Mouse (Mus musculus) gastrocnemius, adult 18-20 months (tissue): ENCODE measurements around the gene Wnt7a. TPM values are rescaled to one million over a fixed set of nuclear protein-coding genes. Genes with fewer than 3 reads are reported as not detected.

ENCODE experiments used
- DNase-seq: peaks from one replicate; pipeline ENCODE4 v3.0.0; 2021; ENCODE audit warnings: low spot score
- total RNA-seq, 2 experiments: library from RNA; stranded (reverse); gene quantifications; 2 replicates each; pipeline ENCODE4 v1.2.3; 2021

Wnt7a gene
- total RNA-seq, 2 experiments from 2014 or later, result not detected

GRCm38 (mm10) chr6:91384415-91384814 lies 26.7 kb downstream of the Wnt7a start:
- DNase-seq, result no peak

GRCm38 (mm10) chr6:91383871-91384270 lies 27.3 kb downstream of the Wnt7a start:
- DNase-seq, result no peak

- DNase-seq, result no peak
These were observed 27.9 kb downstream of the Wnt7a start for GRCm38 (mm10) chr6:91383303-91383702.

- no peak for DNase-seq
These were observed 31.3 kb downstream of the Wnt7a start for GRCm38 (mm10) chr6:91379871-91380270.

- DNase-seq, result no peak
These were observed 31.9 kb downstream of the Wnt7a start for GRCm38 (mm10) chr6:91379266-91379665.

DNA sequence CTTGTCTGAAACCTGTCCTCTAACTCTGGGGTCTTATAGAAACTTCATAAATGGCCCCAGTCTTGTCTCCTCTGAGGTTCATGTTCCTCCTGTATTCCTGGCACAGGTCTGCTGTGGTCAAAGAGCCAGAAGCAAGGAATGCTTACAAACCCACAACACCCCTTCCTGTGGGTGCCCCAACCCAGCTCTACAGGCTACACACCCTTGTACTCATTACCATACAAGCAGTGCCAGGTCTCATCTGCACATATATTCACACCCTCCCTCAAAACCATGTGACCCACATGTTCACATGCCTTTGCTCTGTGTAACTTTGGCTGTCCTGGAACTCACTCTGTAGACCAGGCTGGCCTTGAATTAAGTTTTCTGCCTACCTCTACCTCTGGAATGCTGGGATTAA lies 38.2 kb downstream of the Wnt7a start:
- DNase-seq, result no peak

DNA sequence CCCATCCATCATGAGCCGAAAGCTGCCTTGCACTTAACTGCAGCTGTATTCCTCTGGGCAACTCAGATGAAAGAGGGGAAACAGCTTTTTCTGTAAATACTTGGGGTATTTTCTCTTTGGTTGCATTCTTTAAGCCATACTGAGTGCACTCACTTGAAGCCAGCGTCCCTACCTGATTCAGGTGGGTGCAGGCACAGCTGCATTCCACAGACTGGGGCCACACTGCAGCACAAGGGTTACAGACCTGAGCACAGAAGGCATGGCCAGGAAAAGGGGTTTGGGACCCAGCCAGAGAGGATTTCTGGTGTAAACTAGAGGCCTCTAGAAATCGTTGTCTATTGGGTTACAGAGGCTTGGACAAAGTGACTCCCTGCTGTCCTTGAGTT lies 38.6 kb downstream of the Wnt7a start:
- DNase-seq, result no peak

GRCm38 (mm10) chr6:91371912-91372585 lies 39.1 kb downstream of the Wnt7a start:
- no peak for DNase-seq

DNA sequence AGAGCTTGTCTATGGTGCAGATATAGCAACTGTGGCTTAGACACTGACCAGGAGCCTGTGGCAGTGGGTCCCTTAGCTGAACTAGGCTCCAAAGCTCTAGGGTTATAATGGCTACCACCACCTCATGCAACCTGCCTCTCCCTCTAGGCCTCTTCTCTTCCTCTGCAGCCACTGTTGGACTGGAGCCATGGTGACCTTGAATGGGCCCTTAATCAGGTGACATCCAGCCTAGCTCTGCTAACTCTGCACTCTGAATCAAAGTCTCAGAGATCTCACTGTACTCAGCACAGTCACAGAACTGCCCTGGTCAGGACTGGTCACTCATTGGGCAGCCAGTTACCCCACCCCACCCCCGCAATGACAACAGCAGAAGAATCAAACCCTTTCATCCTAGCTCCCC lies 44.4 kb downstream of the Wnt7a start:
- no peak for DNase-seq

DNA sequence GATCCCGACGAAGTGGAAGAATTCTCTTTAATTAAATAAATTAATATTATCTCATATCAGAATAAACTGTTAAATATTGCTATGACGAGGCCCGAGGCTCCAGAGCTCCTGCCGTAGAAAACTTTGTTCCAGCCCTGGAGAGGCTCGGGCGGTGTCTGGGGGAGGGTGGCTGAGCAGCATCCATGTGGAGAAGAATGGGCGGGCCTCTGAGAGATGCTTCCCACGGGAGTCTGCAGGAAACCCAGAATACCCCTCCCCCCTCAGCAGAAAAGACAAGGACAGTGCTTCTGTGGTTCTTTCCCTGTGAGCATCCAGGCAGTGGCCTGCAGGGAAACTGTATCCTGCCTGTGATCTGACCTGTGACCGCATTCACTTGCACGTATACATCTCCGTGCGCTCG lies 45.7 kb downstream of the Wnt7a start:
- no peak for DNase-seq

DNA sequence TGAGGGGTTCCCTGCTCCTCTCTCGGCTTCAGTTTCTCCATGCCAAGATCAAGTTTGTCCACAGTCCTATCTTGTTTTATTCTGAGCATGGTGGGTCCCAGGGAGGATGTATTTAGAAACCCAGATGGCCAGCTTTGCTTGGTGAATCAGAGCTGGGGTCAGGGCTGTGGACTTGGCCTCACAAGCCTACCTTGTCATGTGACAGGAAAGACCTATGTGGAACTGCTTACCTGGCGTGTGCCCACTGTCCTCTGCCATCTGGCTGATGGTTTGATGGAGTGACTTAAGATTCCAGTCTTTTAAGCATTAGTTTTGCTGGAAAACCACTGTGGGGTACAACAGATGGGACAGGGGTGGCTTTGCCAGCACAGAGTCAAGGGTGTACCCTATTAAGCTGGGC lies 48.4 kb downstream of the Wnt7a start:
- DNase-seq, result no peak

- DNase-seq, result no peak
These were observed 50.2 kb downstream of the Wnt7a start for GRCm38 (mm10) chr6:91360998-91361397.

- DNase-seq, result no peak
These were observed 50.8 kb downstream of the Wnt7a start for GRCm38 (mm10) chr6:91360371-91360690.

- no peak for DNase-seq
These were observed 51.3 kb downstream of the Wnt7a start for GRCm38 (mm10) chr6:91359672-91360370.

GRCm38 (mm10) chr6:91358866-91359656 lies 52.1 kb downstream of the Wnt7a start:
- no peak for DNase-seq

GRCm38 (mm10) chr6:91358394-91358793 lies 52.8 kb downstream of the Wnt7a start:
- no peak for DNase-seq

DNA sequence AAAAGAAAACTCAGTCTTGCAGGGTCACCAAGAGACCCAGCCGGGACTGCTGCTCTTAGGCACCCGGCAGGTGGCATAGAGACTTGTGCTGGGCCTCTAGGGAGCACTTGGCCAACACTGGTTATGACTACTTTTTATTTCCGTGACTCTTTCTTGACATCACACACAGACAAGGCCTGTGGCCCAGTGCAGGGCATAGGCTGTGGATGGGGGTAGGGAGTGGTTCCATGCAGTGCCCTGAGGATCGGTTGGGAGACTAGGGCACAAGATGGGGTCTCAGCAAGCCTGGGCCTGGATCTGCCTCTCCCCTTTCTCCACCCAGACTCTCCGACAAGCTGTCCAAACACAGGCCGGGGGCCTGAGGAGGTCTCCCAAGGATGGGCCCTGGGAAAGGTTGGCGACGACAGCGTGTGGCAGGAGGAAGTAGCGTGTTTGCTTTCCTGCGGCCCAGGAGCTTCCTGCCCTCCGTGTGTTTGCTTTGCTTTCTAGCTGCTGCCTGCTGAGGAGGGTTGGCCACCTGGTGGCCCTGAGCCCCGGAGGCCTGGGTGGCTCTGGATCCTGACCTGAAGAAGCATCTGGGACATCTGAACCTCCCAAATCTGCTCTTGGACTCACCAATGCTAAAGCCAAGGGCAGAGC lies 53.8 kb downstream of the Wnt7a start:
- no peak for DNase-seq

- DNase-seq, result no peak
These were observed 61.5 kb downstream of the Wnt7a start for GRCm38 (mm10) chr6:91349620-91350019.

DNA sequence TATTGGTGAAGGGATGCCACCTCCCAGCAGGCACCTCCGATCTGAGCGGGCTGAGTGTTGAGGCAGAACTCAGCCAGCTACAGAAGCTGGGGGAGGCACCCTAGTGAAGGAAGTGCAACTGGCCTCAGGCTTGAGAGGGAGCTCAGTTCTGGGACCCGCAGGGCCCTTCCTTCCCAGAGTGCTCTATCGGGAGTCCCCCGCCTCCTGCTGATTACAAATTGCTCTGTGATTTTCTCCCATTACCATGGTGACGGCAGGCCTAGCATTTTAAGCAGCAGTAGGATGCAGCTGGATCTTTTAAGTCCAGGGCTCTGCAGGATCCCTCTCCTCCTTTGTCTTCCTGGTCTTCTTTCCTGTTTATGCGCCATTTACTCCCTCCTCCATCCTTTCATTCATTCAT lies 63.4 kb downstream of the Wnt7a start:
- DNase-seq, result no peak

DNA sequence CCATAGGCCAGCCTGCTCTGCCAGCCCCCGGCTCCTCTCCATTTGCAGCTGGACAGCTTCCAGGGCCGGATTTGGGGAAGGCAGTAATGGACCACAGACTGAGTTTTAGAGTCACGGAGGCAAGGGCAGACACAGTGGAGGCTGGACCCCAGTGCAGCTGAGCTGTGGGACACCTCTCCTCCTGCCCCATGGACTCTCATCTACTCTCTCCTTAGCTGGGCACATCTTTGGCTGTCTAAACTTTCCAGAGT lies 64.3 kb downstream of the Wnt7a start:
- DNase-seq, result no peak

GRCm38 (mm10) chr6:91346071-91346905 lies 64.9 kb downstream of the Wnt7a start:
- DNase-seq, result no peak

DNA sequence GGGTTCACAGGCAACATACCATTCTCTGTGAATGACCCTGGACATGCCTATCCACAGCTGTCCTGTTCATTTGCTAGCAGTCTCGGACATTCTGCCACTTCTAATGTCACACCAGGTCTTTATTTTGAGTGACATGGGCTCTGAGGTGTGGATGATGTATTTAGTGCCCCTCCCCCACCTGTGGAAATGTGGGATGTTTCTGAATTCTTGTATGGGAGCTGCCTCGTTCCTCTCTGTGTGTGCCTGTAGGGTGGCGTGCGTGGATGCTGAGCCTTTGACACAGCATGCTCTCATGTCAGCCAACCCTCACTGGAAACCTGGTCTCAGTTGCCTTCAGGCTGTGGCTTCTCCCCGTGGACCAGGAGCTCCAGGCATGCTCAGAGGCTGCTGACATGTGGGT lies 66.1 kb downstream of the Wnt7a start:
- no peak for DNase-seq
